Mouse (Mus musculus): ENCODE results near the gene BC030870. TPM values are rescaled to one million over a fixed set of nuclear protein-coding genes. Genes with fewer than 3 reads are reported as not detected.
A peak's percentile ranks its signal among the peaks of the same experiment; 100 is the strongest.

The BC030870 gene
- polyA plus RNA-seq, 1 experiment from 2014 or later = 0.42 TPM

GRCm38 (mm10) chr8:65037117-65037533 lies 92.2 kb downstream of the BC030870 start, which contains the start of gene Apela:
Apela (minus strand) TSS chr8:65037336.
- Histone ChIP-seq H3K4me1 (no peaks in the 10 kb centered on the region), H3K4me3 (peak within 1 kb of the TSS; percentile 25), H3K27me3 (no peaks in the 10 kb centered on the region), H3K9ac (no peak within 1 kb of the TSS), H3K36me3 (no peaks in the 10 kb centered on the region), H3K9me3 (no peaks in the 10 kb centered on the region), H3K4me2 (replicated peaks) (peak within 1 kb of the TSS; percentile 55), H3K27ac (no peak within 1 kb of the TSS)
- peak; percentile 72; the same call in 1 of the 2 replicates for ATAC-seq (ENCODE audit: insufficient number of reproducible peaks, insufficient read depth, low FRiP score, low TSS enrichment)
- WGBS = under 1% methylated on average over 8 of the region's 8 CpGs

Small RNA genes within 50 kb of the gene (microRNA-seq; reads per million reads assigned to microRNA genes)
- gene Gm24333 = not detected

Other genes with a start within 250 kb of the BC030870 start
- 20.4 and 20.6 TPM in 2 replicates for gene Tmem192, start 182.4 kb downstream of the BC030870 start, polyA plus RNA-seq (2016; fragmentation: Nextera tagmentation; extraction: Ambion mirVana)
- not detected in 2 replicates for gene Trim75, start 141.7 kb downstream of the BC030870 start, polyA plus RNA-seq (2016; fragmentation: Nextera tagmentation; extraction: Ambion mirVana)
- gene Trim61, start 111.0 kb downstream of the BC030870 start, polyA plus RNA-seq (2016; fragmentation: Nextera tagmentation; extraction: Ambion mirVana) = 0.22 TPM in 1 of 2 replicates, not detected in the other
- gene Trim60, start 111.0 kb downstream of the BC030870 start, polyA plus RNA-seq (2016; fragmentation: Nextera tagmentation; extraction: Ambion mirVana) = not detected in 2 replicates
- gene Apela, start 92.2 kb downstream of the BC030870 start, polyA plus RNA-seq (2016; fragmentation: Nextera tagmentation; extraction: Ambion mirVana) = 3.3 and 4.2 TPM in 2 replicates
- gene Gm10663, start 54.5 kb downstream of the BC030870 start, polyA plus RNA-seq (2016; fragmentation: Nextera tagmentation; extraction: Ambion mirVana) = not detected in 2 replicates

Data from embryonic facial prominence, embryonic 12.5 days (tissue).